Mouse (Mus musculus) embryonic facial prominence, embryonic 13.5 days (tissue): ENCODE measurements around the gene Fbxo41. TPM values are rescaled to one million over a fixed set of nuclear protein-coding genes. Genes with fewer than 3 reads are reported as not detected.
"Not testable (repeated sequence)": the region's sequence is repeated elsewhere in the genome, so short reads cannot be mapped to it uniquely, and the experiment has no call there.

Source experiments
- ATAC-seq: fragments of 200-750 bp; cut with Nextera tagmentation; 2 replicates; pipeline ENCODE4 v1.8.0; 2017; ENCODE audit warnings: low read depth; ENCODE audit not compliant: insufficient number of reproducible peaks, insufficient read depth, low FRiP score, low TSS enrichment
- H3K27ac ChIP-seq: fragments of 300-500 bp; sonication (generic); 2 replicates; pipeline ENCODE4 v1.5.1; 2015; ENCODE audit warnings: moderate library complexity, mild to moderate bottlenecking, inconsistent platforms
- H3K27me3 ChIP-seq: fragments of 300-500 bp; sonication (generic); 2 replicates; pipeline ENCODE4 v1.6.1; 2015; ENCODE audit warnings: mild to moderate bottlenecking, inconsistent platforms
- H3K36me3 ChIP-seq: fragments of 300-500 bp; sonication (generic); 2 replicates; pipeline ENCODE4 v1.6.1; 2015; ENCODE audit warnings: mild to moderate bottlenecking, inconsistent platforms
- H3K4me1 ChIP-seq: fragments of 300-500 bp; sonication (generic); 2 replicates; pipeline ENCODE4 v1.6.1; 2015; ENCODE audit warnings: inconsistent platforms
- H3K4me2 ChIP-seq: fragments of 300-500 bp; sonication (generic); 2 replicates; pipeline ENCODE4 v1.6.1; 2015; ENCODE audit warnings: moderate library complexity, mild to moderate bottlenecking, inconsistent platforms
- H3K4me3 ChIP-seq: fragments of 300-500 bp; sonication (generic); 2 replicates; pipeline ENCODE4 v1.5.1; 2015; ENCODE audit warnings: mild to moderate bottlenecking, inconsistent platforms
- H3K9ac ChIP-seq: fragments of 300-500 bp; sonication (generic); 2 replicates; pipeline ENCODE4 v1.6.1; 2015; ENCODE audit warnings: mild to moderate bottlenecking, inconsistent platforms
- H3K9me3 ChIP-seq: fragments of 300-500 bp; sonication (generic); 2 replicates; pipeline ENCODE4 v1.6.1; 2016; ENCODE audit warnings: inconsistent platforms
- WGBS: fragments of 180-500 bp; shearing (Covaris S2); methylation state at CpG from one replicate; pipeline ENCODE4 v1.1.7; 2015; ENCODE audit warnings: mixed read lengths; 5-methylcytosine and 5-hydroxymethylcytosine counted together
- polyA plus RNA-seq: library from polyadenylated mRNA; unstranded; fragments of >200 nt; fragmentation: Nextera tagmentation; extraction: Ambion mirVana; gene quantifications from 2 replicates; pipeline ENCODE4 v1.2.1, GENCODE M21; 2015

The Fbxo41 gene
- polyA plus RNA-seq, 1 experiment from 2014 or later, result 0.42 TPM

DNA sequence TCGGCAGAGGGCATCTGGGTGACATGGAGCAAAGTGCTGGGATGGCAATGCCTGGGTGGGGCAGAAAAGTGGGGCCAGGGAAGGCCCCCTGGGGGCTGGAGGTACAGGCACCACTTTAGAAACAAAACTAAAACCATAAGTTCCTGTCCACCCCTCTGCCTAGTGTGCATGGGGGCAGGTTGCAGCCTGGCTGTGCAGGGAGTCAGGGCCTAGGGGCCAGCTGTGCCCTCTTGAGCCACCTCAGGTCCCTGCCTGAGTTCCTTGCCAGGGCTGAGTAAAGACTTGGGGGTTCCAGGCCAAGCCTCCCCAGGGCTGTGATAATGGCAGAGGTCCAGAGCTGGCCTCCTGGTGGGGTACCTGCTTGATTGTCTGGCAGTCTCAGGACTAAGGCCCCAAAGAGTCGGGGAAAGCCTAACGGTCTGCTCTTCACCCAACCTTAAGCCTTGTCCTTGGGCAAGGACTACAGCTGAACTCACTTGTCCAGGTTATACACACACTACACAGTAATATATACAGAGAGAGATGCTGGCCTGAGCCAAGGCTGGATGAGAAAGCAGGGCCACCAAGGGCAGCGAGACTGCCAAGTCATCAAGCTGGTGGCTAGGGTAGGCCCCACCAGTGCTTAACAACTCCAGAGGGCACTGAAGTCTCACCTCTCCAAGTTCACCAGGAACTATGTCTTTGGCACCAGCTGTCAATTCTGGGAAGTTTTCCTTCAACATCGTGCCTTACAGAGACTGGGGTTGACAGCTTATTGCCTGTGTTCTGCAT, 32.9 kb downstream of the Fbxo41 start:
- H3K4me2 ChIP-seq, result no peak overlapping the region
- H3K9me3 ChIP-seq, result no peaks in the 10 kb centered on the region
- no peak overlapping the region for H3K27ac ChIP-seq
- H3K4me1 ChIP-seq, result no peaks in the 10 kb centered on the region
- H3K36me3 ChIP-seq, result peaks cover 53% of the 10 kb centered on the region
- no peak for ATAC-seq
- H3K27me3 ChIP-seq, result no peaks in the 10 kb centered on the region
- no peak overlapping the region for H3K9ac ChIP-seq
- H3K4me3 ChIP-seq, result no peak overlapping the region
- WGBS, result 74% methylated on average over 5 of the region's 5 CpGs

DNA sequence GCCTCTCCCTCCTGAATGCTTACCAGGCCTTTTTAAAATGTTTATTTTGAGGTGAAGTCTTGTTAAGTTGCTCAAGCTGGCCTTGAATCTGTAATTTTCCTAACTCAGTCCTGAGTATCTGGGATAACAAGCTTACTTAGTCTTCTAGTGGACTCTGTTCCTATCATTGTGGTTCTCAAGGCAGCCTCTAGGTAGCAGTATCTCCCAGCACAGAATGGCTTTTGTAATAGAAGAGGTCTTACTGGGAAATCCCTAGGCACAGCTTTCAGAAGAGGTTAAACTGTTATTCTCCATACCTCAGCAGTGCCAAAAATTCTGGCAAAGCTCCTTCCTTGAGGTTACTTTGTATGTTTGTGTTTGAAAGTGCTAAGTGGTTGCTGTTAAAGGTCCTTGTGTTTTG, 37.4 kb downstream of the Fbxo41 start:
- peaks cover 97% of the 10 kb centered on the region for H3K36me3 ChIP-seq
- no peak overlapping the region for H3K4me2 ChIP-seq
- no peaks in the 10 kb centered on the region for H3K9me3 ChIP-seq
- H3K4me3 ChIP-seq, result no peak overlapping the region
- no peak overlapping the region for H3K9ac ChIP-seq
- ATAC-seq, result no peak
- no peak overlapping the region for H3K27ac ChIP-seq
- no peaks in the 10 kb centered on the region for H3K27me3 ChIP-seq
- no peaks in the 10 kb centered on the region for H3K4me1 ChIP-seq

DNA sequence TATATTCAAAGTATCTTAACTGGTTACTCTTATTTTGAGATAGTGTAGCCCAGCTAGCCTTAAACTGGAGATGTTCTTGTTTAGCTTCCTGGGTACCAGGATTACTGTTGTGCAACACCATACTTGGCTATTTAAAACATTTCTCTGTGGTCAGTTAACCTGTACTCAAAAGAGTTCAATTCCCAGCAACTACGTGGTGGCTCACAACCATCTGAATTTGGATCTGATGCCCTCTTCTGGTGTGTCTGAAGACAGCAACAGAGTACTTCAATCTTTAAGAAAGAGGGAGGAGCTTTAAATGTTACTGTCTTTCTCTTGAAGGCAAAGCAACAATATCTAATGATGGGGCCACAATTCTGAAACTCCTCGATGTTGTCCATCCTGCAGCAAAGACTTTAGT, 43.2 kb downstream of the Fbxo41 start:
- ATAC-seq, result no peak
- no peak overlapping the region for H3K27ac ChIP-seq
- 87% methylated on average over 2 of the region's 2 CpGs for WGBS
- no peaks in the 10 kb centered on the region for H3K9me3 ChIP-seq
- H3K36me3 ChIP-seq, result peaks cover 63% of the 10 kb centered on the region
- H3K27me3 ChIP-seq, result no peaks in the 10 kb centered on the region
- no peak overlapping the region for H3K4me3 ChIP-seq
- no peak overlapping the region for H3K9ac ChIP-seq
- peaks cover 7% of the 10 kb centered on the region; the same call in 1 of the 2 replicates for H3K4me1 ChIP-seq
- H3K4me2 ChIP-seq, result no peak overlapping the region

DNA sequence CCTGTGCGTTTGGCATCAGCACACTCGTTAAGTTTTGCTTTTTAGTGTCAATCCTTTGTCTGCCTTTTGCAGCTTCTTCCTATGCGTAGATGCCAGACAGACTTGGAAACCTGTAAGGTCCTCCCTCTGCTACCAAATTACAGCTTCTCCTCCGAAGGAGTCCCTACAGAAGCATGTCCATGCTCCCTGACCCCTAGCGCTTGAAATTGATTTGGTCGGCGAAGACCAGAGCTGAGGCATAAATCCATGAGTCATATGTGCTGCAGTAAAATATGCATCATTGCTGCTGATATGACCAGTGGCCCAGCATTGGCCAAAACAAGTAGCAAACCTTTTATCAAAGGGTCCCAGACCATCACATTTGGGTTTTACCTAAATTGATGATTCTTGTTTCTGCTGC, 50.0 kb downstream of the Fbxo41 start:
- H3K4me3 ChIP-seq, result peak overlapping the region; percentile 71
- no peaks in the 10 kb centered on the region for H3K9me3 ChIP-seq
- no peaks in the 10 kb centered on the region for H3K36me3 ChIP-seq
- ATAC-seq, result no peak
- peaks cover 34% of the 10 kb centered on the region for H3K4me1 ChIP-seq
- peak overlapping the region; percentile 96 for H3K4me2 ChIP-seq
- H3K27me3 ChIP-seq, result no peaks in the 10 kb centered on the region
- 11% methylated on average over 7 of the region's 7 CpGs for WGBS
- H3K9ac ChIP-seq, result peak overlapping the region; percentile 90
- peak overlapping the region; percentile 94; the same call in 1 of the 2 replicates for H3K27ac ChIP-seq

DNA sequence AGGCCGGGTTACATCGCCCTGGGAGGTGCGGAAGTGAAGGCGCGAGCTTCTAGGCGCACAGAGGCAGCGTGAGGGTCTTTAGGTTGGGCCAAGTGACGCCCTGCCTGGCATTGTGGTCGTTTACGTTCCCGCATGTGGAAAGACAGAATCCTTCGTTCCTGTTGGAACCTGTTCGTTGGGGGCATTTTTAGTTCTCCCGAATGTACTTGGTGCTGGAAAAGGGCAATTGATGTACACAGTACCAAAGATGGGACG, 50.5 kb downstream of the Fbxo41 start:
- 0 out of 2 replicates have a peak, but pooled peaks cover 1% of the 10 kb centered on the region for H3K36me3 ChIP-seq
- peak overlapping the region; percentile 96 for H3K4me2 ChIP-seq
- peak overlapping the region; percentile 71 for H3K4me3 ChIP-seq
- H3K9ac ChIP-seq, result peak overlapping the region; percentile 90
- WGBS, result under 1% methylated on average over 15 of the region's 15 CpGs
- H3K27me3 ChIP-seq, result no peaks in the 10 kb centered on the region
- H3K4me1 ChIP-seq, result peaks cover 34% of the 10 kb centered on the region
- no peaks in the 10 kb centered on the region for H3K9me3 ChIP-seq
- H3K27ac ChIP-seq, result peak overlapping the region; percentile 94
- ATAC-seq, result no peak

DNA sequence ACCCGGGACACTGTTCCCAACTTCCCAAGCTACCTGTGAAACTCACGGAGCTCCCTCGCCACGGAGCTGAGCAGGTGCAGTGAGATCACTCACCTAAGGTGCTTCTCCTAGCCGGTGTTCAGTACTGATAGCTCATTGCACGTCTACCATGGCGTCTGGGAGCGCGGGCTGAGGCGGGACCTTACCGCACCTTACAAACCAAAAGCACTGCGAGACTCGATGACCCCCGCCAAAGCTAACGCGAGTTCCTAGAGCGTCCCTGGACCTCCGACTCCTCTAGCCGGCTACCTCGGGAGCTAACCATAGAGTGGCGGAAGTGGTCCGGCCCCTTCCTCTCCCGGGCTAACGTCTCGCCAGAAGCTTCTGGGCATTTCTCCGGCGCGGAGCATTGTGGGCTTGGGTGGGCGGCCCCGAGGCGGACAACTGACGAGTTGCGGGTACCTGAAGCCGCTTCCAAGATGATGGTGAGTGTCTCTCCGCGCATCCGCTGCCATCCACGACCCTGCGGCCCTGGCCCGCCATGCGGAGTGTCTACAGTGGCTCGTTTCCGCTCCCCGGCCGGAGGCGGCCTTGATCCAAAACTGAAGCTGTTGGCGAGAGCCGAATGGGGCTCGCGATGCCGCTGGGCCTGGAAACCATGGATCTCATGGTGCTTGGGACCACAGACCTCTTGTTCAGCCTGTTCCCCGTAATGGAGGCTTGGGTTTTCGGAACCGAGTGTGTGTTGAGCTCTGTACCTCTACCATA, 51.0 kb downstream of the Fbxo41 start, which contains the start of gene Pradc1:
Gene Pradc1 (minus strand): TSS at position 307 of the 747 bp plus-strand sequence.
- Histone ChIP-seq H3K4me3 (peak within 1 kb of the TSS; percentile 71), H3K27me3 (no peaks in the 10 kb centered on the region), H3K36me3 (peaks cover 6% of the 10 kb centered on the region; the same call in 1 of the 2 replicates), H3K9me3 (no peaks in the 10 kb centered on the region), H3K4me2 (peak within 1 kb of the TSS; percentile 96), H3K27ac (peak within 1 kb of the TSS; percentile 94), H3K9ac (peak within 1 kb of the TSS; percentile 90), H3K4me1 (peaks cover 34% of the 10 kb centered on the region)
- under 1% methylated on average over 54 of the region's 54 CpGs for WGBS
- ATAC-seq, result peak; percentile 91

DNA sequence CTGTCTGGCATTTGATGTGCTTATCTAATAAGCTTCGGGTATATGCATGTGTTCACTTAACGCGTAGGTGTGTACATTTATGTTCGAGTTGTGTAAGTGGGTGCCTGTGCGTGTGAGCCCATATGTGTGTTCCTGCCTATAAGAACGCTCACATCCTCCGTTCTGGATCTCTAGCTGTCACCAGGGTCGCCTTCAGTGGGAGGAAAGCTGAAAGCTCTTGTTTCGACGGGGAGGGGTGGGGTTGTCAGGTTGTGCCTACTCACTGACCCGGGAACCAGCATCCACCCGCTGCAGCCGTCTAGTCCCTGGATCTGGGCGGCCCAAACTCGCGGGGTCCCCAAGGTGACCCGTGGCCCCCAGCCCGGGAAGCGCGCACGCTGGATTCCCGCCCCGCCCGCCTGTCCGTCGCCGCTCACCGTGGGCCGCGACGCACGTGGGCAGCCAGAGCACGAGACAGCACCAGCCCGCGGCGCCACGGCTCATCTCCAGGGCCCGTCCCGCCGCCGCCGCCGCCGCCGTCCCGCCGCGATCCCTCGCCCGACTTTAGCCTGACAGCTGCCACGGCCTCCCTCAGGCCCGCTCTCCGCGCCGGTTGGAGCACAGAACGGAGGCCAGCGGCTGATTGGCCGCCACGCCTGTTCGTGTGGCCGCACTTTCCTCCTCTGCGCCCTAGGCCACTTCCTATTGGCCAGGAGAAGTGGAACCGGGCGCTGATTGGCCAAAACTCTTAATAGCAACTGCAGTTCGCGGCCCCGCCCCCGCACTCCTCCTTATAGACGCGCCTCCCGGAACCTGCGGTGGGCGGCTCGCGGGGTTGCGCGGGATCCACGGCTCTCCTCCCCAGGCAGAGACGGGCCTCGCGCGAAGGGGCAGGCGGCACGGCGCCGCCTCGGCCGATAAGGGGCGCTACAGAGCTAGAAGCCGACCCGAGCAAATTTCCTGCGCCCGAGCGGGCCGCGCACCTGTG, 51.8 kb downstream of the Fbxo41 start, which contains the start of gene Cct7:
Gene Cct7 (plus strand): TSS at position 818 of the 967 bp plus-strand sequence.
- Histone ChIP-seq H3K27ac (peak within 1 kb of the TSS; percentile 94), H3K27me3 (no peaks in the 10 kb centered on the region), H3K9ac (peak within 1 kb of the TSS; percentile 90), H3K4me2 (peak within 1 kb of the TSS; percentile 96), H3K4me3 (peak within 1 kb of the TSS; percentile 71), H3K4me1 (peaks cover 34% of the 10 kb centered on the region), H3K36me3 (peaks cover 15% of the 10 kb centered on the region), H3K9me3 (no peaks in the 10 kb centered on the region)
- ATAC-seq, result peak; percentile 93
- 2% methylated on average over 79 of the region's 96 CpGs for WGBS

DNA sequence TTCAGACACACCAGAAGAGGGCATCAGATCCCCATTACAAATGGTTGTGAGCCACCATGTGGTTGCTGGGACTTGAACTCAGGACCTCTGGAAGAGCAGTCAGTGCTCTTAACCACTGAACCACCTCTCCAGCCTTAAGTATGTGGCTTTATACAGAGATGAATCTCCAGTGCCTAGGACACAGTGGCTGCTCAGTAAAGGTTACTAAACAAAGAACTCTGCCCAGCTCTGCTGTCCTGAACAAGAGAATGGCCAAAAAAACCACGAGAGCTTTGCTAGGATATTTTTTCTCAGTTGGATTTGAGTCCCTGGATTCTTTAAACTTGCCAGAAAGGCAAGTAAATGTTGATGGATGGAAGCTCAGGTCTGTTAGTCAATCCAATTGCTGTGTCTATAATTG, 52.7 kb downstream of the Fbxo41 start:
- Histone ChIP-seq H3K4me1 (peaks cover 31% of the 10 kb centered on the region), H3K4me2 (peak overlapping the region; percentile 96), H3K4me3 (peak overlapping the region; percentile 71), H3K36me3 (peaks cover 23% of the 10 kb centered on the region)
- not testable (repeated sequence) for H3K27me3 ChIP-seq, H3K9me3 ChIP-seq, H3K9ac ChIP-seq, H3K27ac ChIP-seq, ATAC-seq
- WGBS, result 74% methylated on average over 1 of the region's 1 CpGs

DNA sequence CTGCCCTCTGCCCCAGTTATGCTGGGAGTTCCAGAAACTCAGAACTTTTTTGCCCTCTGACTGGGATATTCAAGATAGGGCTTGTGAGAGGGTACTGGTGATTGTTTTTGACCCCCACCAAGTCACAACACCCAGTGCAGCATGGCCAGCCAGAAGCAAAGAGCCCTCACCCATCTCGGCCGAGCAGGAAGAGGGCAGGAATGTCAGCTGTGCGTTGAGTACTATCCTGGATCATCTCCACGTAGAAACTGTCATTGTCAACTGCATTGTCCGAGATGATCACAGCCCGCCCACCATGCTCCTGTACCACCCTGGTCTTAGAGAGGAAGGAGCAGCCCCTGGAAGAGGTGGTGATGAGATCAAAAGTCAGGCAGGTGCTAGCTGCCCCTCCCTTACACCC, 55.4 kb downstream of the Fbxo41 start:
- peaks cover 8% of the 10 kb centered on the region; the same call in 1 of the 2 replicates for H3K4me1 ChIP-seq
- ATAC-seq, result no peak
- H3K4me2 ChIP-seq, result no peak overlapping the region
- no peaks in the 10 kb centered on the region for H3K27me3 ChIP-seq
- no peaks in the 10 kb centered on the region for H3K9me3 ChIP-seq
- peaks cover 47% of the 10 kb centered on the region for H3K36me3 ChIP-seq
- no peak overlapping the region for H3K4me3 ChIP-seq
- 89% methylated on average over 6 of the region's 6 CpGs for WGBS
- H3K27ac ChIP-seq, result no peak overlapping the region
- H3K9ac ChIP-seq, result no peak overlapping the region

DNA sequence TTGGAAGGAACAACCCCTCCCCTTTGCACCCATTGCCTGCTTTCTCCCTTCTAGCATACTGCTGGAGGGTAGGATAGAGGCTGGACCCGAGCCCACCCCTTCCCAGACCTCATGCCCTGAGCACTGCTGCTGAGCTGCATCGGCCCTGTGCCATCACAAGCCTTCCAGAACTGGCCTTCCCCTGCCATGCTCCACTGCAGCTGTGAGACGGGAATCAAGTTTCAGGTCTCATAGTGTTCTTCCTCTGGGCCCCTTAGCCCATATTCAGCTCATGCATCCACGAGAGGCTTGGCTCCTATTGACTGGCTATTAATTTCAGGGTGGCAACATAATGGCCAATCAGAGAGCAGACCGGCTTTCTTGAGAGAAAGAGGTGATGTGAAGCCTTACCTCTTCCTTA, 57.5 kb downstream of the Fbxo41 start:
- Histone ChIP-seq H3K4me3 (no peak overlapping the region), H3K27ac (no peak overlapping the region), H3K9ac (no peak overlapping the region), H3K4me2 (no peak overlapping the region), H3K4me1 (peaks cover 3% of the 10 kb centered on the region; the same call in 1 of the 2 replicates), H3K27me3 (no peaks in the 10 kb centered on the region), H3K36me3 (peaks cover 67% of the 10 kb centered on the region), H3K9me3 (no peaks in the 10 kb centered on the region)
- 0 out of 2 replicates have a peak, but pooled peaks have one; percentile 17 for ATAC-seq
- WGBS, result 76% methylated on average over 5 of the region's 5 CpGs
